Mouse (Mus musculus) splenic B cell, adult 2 months (primary cell): ENCODE results near the gene Krba1.
A peak's percentile ranks its signal among the peaks of the same experiment; 100 is the strongest.

ENCODE experiments used
- DNase-seq: peaks from one replicate; pipeline ENCODE4 v3.0.0-alpha.2; 2011; ENCODE audit warnings: low read depth, low spot score
- H3K27me3 ChIP-seq: 2 replicates; pipeline ENCODE4 v1.6.1; 2012; ENCODE audit warnings: mild to moderate bottlenecking, low read length, moderate library complexity, mixed read lengths; ENCODE audit not compliant: control insufficient read depth, poor library complexity, insufficient read depth, severe bottlenecking
- H3K36me3 ChIP-seq: 2 replicates; pipeline ENCODE4 v1.6.1; 2012; ENCODE audit warnings: mild to moderate bottlenecking, low read length, moderate library complexity, mixed read lengths; ENCODE audit not compliant: control insufficient read depth, poor library complexity, insufficient read depth, severe bottlenecking

Gene Krba1

GRCm38 (mm10) chr6:48395105-48396007, at the start of gene Krba1:
Krba1 (plus strand) TSS chr6:48395586.
- peak; percentile 80 for DNase-seq
- H3K27me3 ChIP-seq: no peaks in the 10 kb centered on the region

GRCm38 (mm10) chr6:48358897-48359296, 36.5 kb upstream of the Krba1 start:
- Histone ChIP-seq H3K27me3 (no peaks in the 10 kb centered on the region), H3K36me3 (no peaks in the 10 kb centered on the region)
- no peak for DNase-seq

More at GRCm38 (mm10) chr6:48395105-48396007, at the start of gene Krba1:
- no peaks in the 10 kb centered on the region for H3K36me3 ChIP-seq

GRCm38 (mm10) chr6:48366322-48366996, 28.9 kb upstream of the Krba1 start:
- no peak for DNase-seq
- no peaks in the 10 kb centered on the region for H3K36me3 ChIP-seq
- no peaks in the 10 kb centered on the region for H3K27me3 ChIP-seq

- DNase-seq: no peak
- H3K36me3 ChIP-seq: no peaks in the 10 kb centered on the region
- no peaks in the 10 kb centered on the region for H3K27me3 ChIP-seq
These were observed 7.2 kb upstream of the Krba1 start for GRCm38 (mm10) chr6:48388221-48388620.

- no peak for DNase-seq
- Histone ChIP-seq H3K36me3 (no peaks in the 10 kb centered on the region), H3K27me3 (no peaks in the 10 kb centered on the region)
These were observed 1.6 kb upstream of the Krba1 start for GRCm38 (mm10) chr6:48393811-48394210.

- H3K36me3 ChIP-seq: no peaks in the 10 kb centered on the region
- no peak for DNase-seq
- H3K27me3 ChIP-seq: no peaks in the 10 kb centered on the region
These were observed 716 bp downstream of the Krba1 start for GRCm38 (mm10) chr6:48396008-48396595.

GRCm38 (mm10) chr6:48396686-48397085, 1.3 kb downstream of the Krba1 start:
- Histone ChIP-seq H3K27me3 (no peaks in the 10 kb centered on the region), H3K36me3 (no peaks in the 10 kb centered on the region)
- no peak for DNase-seq

GRCm38 (mm10) chr6:48397336-48397735, 1.9 kb downstream of the Krba1 start:
- peak; percentile 18 for DNase-seq
- H3K27me3 ChIP-seq: no peaks in the 10 kb centered on the region
- no peaks in the 10 kb centered on the region for H3K36me3 ChIP-seq

GRCm38 (mm10) chr6:48399906-48400305, 4.5 kb downstream of the Krba1 start:
- no peak for DNase-seq
- no peaks in the 10 kb centered on the region for H3K27me3 ChIP-seq
- no peaks in the 10 kb centered on the region; the same call in 1 of the 2 replicates for H3K36me3 ChIP-seq

GRCm38 (mm10) chr6:48404071-48404470, 8.7 kb downstream of the Krba1 start:
- DNase-seq: no peak
- Histone ChIP-seq H3K27me3 (no peaks in the 10 kb centered on the region), H3K36me3 (peaks cover 4% of the 10 kb centered on the region; the same call in 1 of the 2 replicates)

GRCm38 (mm10) chr6:48409726-48410343, 14.4 kb downstream of the Krba1 start:
- no peaks in the 10 kb centered on the region for H3K27me3 ChIP-seq
- peaks cover 4% of the 10 kb centered on the region; the same call in 1 of the 2 replicates for H3K36me3 ChIP-seq
- no peak for DNase-seq

GRCm38 (mm10) chr6:48410551-48410950, 15.2 kb downstream of the Krba1 start:
- H3K27me3 ChIP-seq: no peaks in the 10 kb centered on the region
- no peak for DNase-seq

GRCm38 (mm10) chr6:48411193-48412092, 16.1 kb downstream of the Krba1 start:
- H3K36me3 ChIP-seq: peaks cover 5% of the 10 kb centered on the region; the same call in 1 of the 2 replicates
- H3K27me3 ChIP-seq: no peaks in the 10 kb centered on the region
- no peak for DNase-seq

More at GRCm38 (mm10) chr6:48410551-48410950, 15.2 kb downstream of the Krba1 start:
- peaks cover 4% of the 10 kb centered on the region; the same call in 1 of the 2 replicates for H3K36me3 ChIP-seq

- no peak for DNase-seq
- Histone ChIP-seq H3K27me3 (no peaks in the 10 kb centered on the region), H3K36me3 (peaks cover 5% of the 10 kb centered on the region; the same call in 1 of the 2 replicates)
These were observed 16.8 kb downstream of the Krba1 start for GRCm38 (mm10) chr6:48412147-48412546.
